Mouse (Mus musculus): ENCODE data around the gene Lrrc57. TPM values are rescaled to one million over a fixed set of nuclear protein-coding genes. Genes with fewer than 3 reads are reported as not detected.
A peak's percentile ranks its signal among the peaks of the same experiment; 100 is the strongest.

Gene Lrrc57
- polyA plus RNA-seq (2012; rRNA removed), result 8.8 and 13.8 TPM in 2 replicates

- DNase-seq (ENCODE audit: low read depth, low spot score), result peak; percentile 46
- under 1% methylated on average over 52 of the region's 52 CpGs for WGBS
Observed at GRCm38 (mm10) chr2:120608830-120609723, at the start of gene Lrrc57, which contains the start of gene Haus2. Gene Lrrc57, minus strand, starts transcription at chr2:120609520. Gene Haus2, plus strand, starts transcription at chr2:120609383.

- WGBS, result 75% methylated on average over 5 of the region's 5 CpGs
- DNase-seq (ENCODE audit: low read depth, low spot score), result no peak
Observed at GRCm38 (mm10) chr2:120658486-120658885, 49.2 kb upstream of the Lrrc57 start.

- DNase-seq (ENCODE audit: low read depth, low spot score), result no peak
- 96% methylated on average over 2 of the region's 2 CpGs for WGBS
Observed at GRCm38 (mm10) chr2:120656711-120657110, 47.4 kb upstream of the Lrrc57 start.

- no peak for DNase-seq (ENCODE audit: low read depth, low spot score)
- WGBS, result 88% methylated on average over 5 of the region's 5 CpGs
Observed at GRCm38 (mm10) chr2:120655905-120656304, 46.6 kb upstream of the Lrrc57 start.

- WGBS, result 83% methylated on average over 2 of the region's 2 CpGs
- no peak for DNase-seq (ENCODE audit: low read depth, low spot score)
Observed at GRCm38 (mm10) chr2:120654693-120655092, 45.4 kb upstream of the Lrrc57 start.

- WGBS, result 66% methylated on average over 7 of the region's 7 CpGs
Observed at GRCm38 (mm10) chr2:120652925-120653284, 43.6 kb upstream of the Lrrc57 start.

GRCm38 (mm10) chr2:120652256-120652924, 43.1 kb upstream of the Lrrc57 start:
- DNase-seq (ENCODE audit: low read depth, low spot score), result no peak
- 65% methylated on average over 7 of the region's 7 CpGs for WGBS

More at GRCm38 (mm10) chr2:120652925-120653284, 43.6 kb upstream of the Lrrc57 start:
- DNase-seq (ENCODE audit: low read depth, low spot score), result no peak

GRCm38 (mm10) chr2:120646777-120647176, 37.5 kb upstream of the Lrrc57 start:
- DNase-seq (ENCODE audit: low read depth, low spot score), result no peak
- 57% methylated on average over 4 of the region's 4 CpGs for WGBS

- 52% methylated on average over 7 of the region's 7 CpGs for WGBS
- no peak for DNase-seq (ENCODE audit: low read depth, low spot score)
Observed at GRCm38 (mm10) chr2:120643836-120644235, 34.5 kb upstream of the Lrrc57 start.

- WGBS, result 85% methylated on average over 8 of the region's 8 CpGs
- DNase-seq (ENCODE audit: low read depth, low spot score), result no peak
Observed at GRCm38 (mm10) chr2:120640835-120641234, 31.5 kb upstream of the Lrrc57 start.

GRCm38 (mm10) chr2:120631957-120632356, 22.6 kb upstream of the Lrrc57 start:
- DNase-seq (ENCODE audit: low read depth, low spot score), result no peak
- 39% methylated on average over 4 of the region's 4 CpGs for WGBS

- 65% methylated on average over 2 of the region's 2 CpGs for WGBS
- no peak for DNase-seq (ENCODE audit: low read depth, low spot score)
Observed at GRCm38 (mm10) chr2:120631521-120631920, 22.2 kb upstream of the Lrrc57 start.

- no peak for DNase-seq (ENCODE audit: low read depth, low spot score)
Observed at GRCm38 (mm10) chr2:120630655-120631054, 21.3 kb upstream of the Lrrc57 start.

GRCm38 (mm10) chr2:120630246-120630645, 20.9 kb upstream of the Lrrc57 start:
- 55% methylated on average over 2 of the region's 2 CpGs for WGBS
- DNase-seq (ENCODE audit: low read depth, low spot score), result no peak

More at GRCm38 (mm10) chr2:120630655-120631054, 21.3 kb upstream of the Lrrc57 start:
- WGBS, result 68% methylated on average over 2 of the region's 2 CpGs

- 3% methylated on average over 36 of the region's 36 CpGs for WGBS
- DNase-seq (ENCODE audit: low read depth, low spot score), result peak; percentile 94
Observed at GRCm38 (mm10) chr2:120628886-120629735, 19.8 kb upstream of the Lrrc57 start, which contains the start of gene Stard9. Gene Stard9, plus strand, starts transcription at chr2:120629121.

- 20% methylated on average over 10 of the region's 10 CpGs for WGBS
- no peak for DNase-seq (ENCODE audit: low read depth, low spot score)
Observed at GRCm38 (mm10) chr2:120628076-120628865, 19.0 kb upstream of the Lrrc57 start.

GRCm38 (mm10) chr2:120622920-120623319, 13.6 kb upstream of the Lrrc57 start:
- no peak for DNase-seq (ENCODE audit: low read depth, low spot score)

GRCm38 (mm10) chr2:120619538-120619937, 10.2 kb upstream of the Lrrc57 start:
- no peak for DNase-seq (ENCODE audit: low read depth, low spot score)
- 94% methylated on average over 1 of the region's 1 CpGs for WGBS

Data from large intestine, adult 2 months (tissue).